Mouse (Mus musculus): ENCODE measurements around the gene Nolc1.
"Not testable (repeated sequence)": the region's sequence is repeated elsewhere in the genome, so short reads cannot be mapped to it uniquely, and the experiment has no call there.

Nolc1 gene

DNA sequence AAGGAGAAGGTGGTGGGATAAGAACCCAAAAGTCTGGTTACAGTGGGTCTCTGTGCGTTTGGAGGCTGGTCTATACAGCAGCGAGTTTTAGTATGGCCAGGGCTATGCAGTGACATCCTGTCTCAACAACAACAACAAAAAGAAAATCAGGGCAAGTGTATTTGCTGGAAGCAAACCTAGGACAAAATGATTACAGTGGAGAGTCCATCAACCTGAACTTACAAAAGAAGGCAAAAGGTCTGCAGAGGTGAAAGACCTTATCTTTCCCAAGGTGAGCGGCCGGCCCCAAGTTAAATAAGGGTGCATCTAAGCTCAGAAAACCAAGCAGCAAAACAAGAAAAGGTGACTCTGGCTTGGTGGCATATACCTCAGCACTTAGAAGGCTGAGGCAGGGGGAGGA lies 16.0 kb downstream of the Nolc1 start:
- DNase-seq (ENCODE audit: low spot score in 2 of 2) = no peak

GRCm38 (mm10) chr19:46094144-46094543 lies 18.5 kb downstream of the Nolc1 start:
- DNase-seq (ENCODE audit: low spot score in 2 of 2) = no peak

- peak; percentile 17 to 49 for DNase-seq (ENCODE audit: low spot score in 2 of 2)
These were observed 19.6 kb downstream of the Nolc1 start for GRCm38 (mm10) chr19:46095291-46095690.

DNA sequence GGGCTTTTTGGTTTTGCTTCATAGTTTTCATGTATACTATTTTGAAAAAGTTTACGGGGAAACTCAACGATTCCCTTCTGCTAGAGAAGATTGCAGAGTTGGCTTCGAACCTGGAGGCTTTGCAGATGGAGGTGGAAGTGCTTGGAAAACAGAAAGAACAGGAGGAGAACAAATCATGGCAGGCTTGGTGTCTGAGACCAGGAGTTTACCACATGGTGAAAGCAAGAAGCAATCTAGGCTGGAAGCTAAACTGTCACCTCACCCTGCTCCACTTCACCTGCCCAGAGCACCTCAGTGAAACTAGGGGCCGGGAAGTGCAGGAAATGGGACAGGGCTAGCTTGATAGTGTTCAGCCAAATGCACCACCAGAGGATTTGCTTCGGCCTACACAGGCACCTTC lies 20.7 kb downstream of the Nolc1 start:
- DNase-seq (ENCODE audit: low spot score in 2 of 2) = no peak

DNA sequence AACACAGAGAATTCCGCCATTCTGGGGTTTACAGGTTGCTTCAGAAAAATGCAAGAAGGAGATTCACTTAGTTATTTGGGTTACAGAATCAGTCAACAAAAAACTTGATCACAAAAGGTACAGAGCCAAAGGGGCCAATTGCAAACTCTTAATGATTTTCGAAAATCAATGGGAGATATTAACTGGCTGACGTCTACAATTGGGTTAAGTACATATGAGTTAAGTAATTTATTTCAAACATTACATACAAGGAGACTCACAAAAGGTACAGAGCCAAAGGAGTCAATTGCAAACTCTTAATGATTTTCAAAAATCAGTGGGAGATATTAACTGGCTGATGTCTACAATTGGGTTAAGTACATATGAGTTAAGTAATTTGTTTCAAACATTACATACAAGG lies 23.9 kb downstream of the Nolc1 start:
- no peak for DNase-seq (ENCODE audit: low spot score in 2 of 2)

DNA sequence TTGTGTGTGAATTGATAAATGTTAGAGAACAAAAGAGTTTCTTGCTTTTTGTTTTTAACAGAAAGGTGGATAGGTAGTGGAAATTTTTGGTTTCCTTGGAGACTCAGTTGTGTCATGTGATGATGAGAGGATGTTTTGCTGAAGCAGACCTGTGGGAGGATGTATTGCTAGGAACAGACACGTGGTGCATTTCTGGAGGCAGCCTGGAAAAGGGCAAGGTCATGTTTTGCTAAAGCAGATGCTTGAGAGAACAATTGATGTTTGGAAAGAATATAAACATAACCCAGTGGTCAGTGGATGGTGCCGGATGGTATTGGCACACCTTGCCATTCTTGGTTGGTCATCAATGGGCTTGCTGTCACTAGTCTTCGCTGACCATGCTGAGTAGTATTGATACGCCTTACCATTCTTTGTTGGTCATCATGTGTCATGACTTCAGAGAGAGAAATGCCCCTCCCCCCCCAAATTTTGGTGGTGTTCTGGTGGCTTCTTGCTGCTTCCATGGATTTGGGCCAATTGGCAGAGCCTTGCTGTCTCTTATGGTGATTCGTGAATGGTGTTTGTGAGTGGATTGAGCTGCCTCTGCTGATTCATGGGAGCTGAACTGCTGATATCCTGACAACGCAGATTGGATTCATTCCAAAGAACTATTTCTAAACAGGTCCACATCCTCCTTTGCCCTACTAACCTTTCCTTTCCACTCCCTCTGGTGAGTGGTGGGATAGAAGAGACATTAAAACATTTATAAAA lies 27.9 kb downstream of the Nolc1 start:
- no peak for DNase-seq (ENCODE audit: low spot score in 2 of 2)

GRCm38 (mm10) chr19:46104187-46104557 lies 28.5 kb downstream of the Nolc1 start:
- no peak for DNase-seq (ENCODE audit: low spot score in 2 of 2)

DNA sequence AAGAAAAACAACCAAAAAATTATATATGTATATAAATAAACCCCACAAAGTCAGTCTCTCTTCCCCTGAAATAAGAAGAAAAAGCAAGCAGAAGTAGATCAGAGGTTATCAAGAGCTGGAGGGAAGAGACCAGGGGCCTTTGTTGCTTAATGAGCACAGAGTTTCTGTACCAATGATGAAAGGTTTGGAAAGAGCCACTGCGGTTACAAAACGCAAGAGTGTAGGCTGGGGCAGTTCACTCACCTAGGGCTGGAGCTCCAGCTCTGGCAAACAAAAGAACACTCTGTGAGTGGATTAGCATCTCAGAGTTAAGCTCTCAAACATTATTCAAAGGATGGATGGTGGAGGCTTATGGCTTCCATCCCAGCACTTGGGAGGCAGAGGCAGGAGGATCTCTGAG lies 34.6 kb downstream of the Nolc1 start:
- no peak for DNase-seq (ENCODE audit: low spot score in 2 of 2)

GRCm38 (mm10) chr19:46110781-46111180 lies 35.1 kb downstream of the Nolc1 start:
- DNase-seq (ENCODE audit: low spot score in 2 of 2) = no peak

- DNase-seq (ENCODE audit: low spot score in 2 of 2) = no peak
These were observed 39.0 kb downstream of the Nolc1 start for GRCm38 (mm10) chr19:46114617-46115016.

DNA sequence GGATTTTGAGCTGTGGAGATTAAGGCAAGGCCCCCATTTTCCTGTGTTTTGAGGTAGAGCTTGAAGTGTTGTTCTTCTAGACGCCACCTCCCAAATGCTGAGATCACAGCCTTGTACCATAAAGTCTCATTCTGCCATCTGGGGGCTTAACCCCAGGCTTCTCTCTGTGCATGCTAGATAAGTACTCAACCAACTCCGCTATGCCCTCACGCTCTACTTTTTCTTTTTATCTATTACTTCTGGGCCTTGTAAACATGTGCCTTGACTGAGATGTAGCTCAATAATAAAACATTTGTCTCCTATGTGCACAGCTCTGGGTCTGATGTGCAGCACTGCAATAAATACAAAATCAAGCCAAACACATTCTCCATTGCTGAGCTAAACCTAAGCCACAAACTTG lies 43.8 kb downstream of the Nolc1 start:
- DNase-seq (ENCODE audit: low spot score in 2 of 2) = no peak

DNA sequence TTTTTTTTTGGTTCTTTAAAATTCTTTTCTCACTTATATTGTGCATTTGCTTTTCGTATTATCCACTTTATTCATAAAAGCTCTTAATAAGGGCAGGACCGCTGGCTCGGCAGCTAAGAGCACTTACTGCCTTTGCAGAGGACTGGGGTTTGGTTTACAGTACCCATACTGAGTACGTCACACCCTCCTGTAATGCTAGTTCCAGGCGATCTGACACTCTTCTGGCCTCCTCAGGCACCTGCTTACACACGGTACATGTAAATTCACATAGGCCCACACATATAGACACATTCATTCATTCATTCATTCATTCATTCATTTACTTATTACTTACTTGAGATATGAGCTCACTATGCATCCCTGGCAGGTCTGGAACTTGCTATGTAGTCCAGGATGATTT lies 45.2 kb downstream of the Nolc1 start:
- no peak for DNase-seq (ENCODE audit: low spot score in 2 of 2)

DNA sequence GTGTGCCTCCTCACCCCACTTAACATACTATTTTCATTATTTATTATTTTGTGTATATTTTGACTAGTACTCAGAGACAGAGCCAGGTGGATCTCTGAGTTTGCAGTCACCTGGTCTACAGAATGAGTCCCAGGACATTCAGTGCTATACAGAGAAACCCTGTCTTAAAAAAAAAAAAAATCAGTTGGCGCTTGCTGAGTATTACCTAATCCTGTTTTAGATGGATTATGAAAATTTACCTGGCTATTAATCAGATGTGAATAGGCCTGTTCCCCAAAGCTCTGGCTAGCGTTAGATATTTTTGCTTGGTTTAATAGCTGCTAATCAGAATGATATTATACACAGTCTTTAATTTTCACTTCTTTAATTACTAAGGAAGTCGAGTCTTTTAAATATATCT lies 48.2 kb downstream of the Nolc1 start:
- no peak for DNase-seq (ENCODE audit: low spot score in 2 of 2)

DNA sequence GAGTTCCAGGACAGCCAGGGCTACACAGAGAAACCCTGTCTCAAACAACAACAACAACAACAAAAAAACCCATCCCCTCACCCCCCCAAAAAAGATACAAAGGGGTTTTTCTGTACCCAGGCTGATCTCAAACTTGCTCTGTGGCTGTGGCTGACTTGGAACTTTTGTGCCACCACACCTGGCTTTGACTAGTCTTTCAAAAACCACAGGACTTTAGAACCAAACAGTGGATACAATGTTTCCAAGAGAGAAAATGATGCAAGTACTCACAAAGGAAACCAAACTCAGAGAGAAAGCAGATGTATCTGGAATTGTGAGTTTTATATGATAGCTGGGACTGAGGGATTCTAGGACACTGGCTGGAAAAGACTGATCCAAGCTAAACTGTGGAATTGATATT lies 49.0 kb downstream of the Nolc1 start:
- no peak for DNase-seq (ENCODE audit: low spot score in 2 of 2)

DNA sequence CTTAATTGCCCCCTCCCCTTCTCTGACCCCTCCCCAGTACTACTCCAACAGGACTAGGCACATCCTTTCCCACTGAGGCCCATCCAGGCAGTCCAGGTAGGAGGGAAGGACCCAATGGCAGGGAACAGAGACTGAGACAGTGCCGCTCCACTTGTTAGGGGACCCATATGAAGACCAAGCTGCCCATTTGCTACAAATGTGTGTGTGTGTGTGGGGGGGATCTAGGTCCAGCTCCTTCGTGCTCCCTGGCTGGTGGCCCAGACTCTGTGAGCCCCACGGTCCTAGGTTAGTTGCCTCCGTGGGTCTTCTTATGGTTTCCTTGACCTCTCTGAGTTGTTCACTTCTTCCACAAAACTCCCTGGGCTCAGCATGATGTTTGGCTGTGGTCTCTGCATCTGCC lies 50.6 kb downstream of the Nolc1 start:
- no peak for DNase-seq (ENCODE audit: low spot score in 2 of 2)

DNA sequence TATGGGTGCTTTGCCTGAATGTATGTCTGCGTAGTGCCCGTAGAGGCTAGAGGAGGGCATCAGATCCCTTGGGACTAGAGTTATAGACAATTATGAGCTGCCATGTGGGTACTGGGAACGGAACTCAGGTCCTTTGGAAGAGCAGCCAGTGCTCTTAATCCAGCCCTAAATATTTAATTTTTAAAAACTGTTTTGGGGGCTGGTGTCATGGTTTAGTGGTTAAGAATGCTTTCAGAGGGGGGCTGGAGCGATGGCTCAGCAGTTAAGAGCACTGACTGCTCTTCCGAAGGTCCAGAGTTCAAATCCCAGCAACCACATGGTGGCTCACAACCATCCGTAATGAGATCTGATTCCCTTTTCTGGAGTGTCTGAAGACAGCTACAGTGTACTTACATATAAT lies 54.1 kb downstream of the Nolc1 start:
- not testable (repeated sequence) for DNase-seq (ENCODE audit: low spot score in 2 of 2)

- no peak for DNase-seq (ENCODE audit: low spot score in 2 of 2)
These were observed 55.6 kb downstream of the Nolc1 start for GRCm38 (mm10) chr19:46131283-46131682.

- no peak for DNase-seq (ENCODE audit: low spot score in 2 of 2)
These were observed 56.2 kb downstream of the Nolc1 start, which contains the start of gene Elovl3 for GRCm38 (mm10) chr19:46131694-46132525. Gene Elovl3 (plus strand): TSS chr19:46131897.

DNA sequence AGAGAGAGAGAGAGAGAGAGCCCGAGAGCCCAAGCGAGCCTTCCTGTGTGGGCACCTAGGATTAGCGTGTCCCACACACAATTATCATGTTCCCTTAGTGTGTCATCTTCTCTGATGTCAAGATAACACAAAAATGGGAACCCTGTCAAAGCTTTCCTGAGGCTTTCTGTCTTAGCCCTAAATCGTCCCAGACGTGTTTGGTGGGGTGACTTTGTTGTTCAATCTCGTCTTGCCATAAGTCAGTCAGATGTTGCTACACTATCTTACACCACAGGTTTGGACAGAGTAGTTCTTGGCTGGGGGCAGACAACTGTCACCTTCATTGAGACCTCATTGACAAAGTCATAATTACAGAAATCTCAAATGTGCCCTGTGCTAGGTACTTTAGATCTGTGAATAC lies 56.9 kb downstream of the Nolc1 start:
- DNase-seq (ENCODE audit: low spot score in 2 of 2) = no peak
